Mouse (Mus musculus) forebrain, embryonic 12.5 days (tissue): ENCODE measurements around the gene Slc22a14. TPM values are rescaled to one million over a fixed set of nuclear protein-coding genes. Genes with fewer than 3 reads are reported as not detected.

Source experiments
- ATAC-seq: fragments of 200-750 bp; cut with Nextera tagmentation; 2 replicates; pipeline ENCODE4 v1.8.0; 2017; ENCODE audit warnings: moderate TSS enrichment; ENCODE audit not compliant: low FRiP score
- H3K27ac ChIP-seq: fragments of 300-500 bp; sonication (generic); 2 replicates; pipeline ENCODE4 v1.5.1; 2016; ENCODE audit warnings: mild to moderate bottlenecking
- H3K27me3 ChIP-seq: fragments of 300-500 bp; sonication (generic); 2 replicates; pipeline ENCODE4 v1.6.1; 2016; ENCODE audit warnings: mild to moderate bottlenecking
- H3K36me3 ChIP-seq: fragments of 300-500 bp; sonication (generic); replicated peaks from 2 replicates; pipeline ENCODE4 v1.6.1; 2016; ENCODE audit warnings: mild to moderate bottlenecking
- H3K4me1 ChIP-seq: fragments of 300-500 bp; sonication (generic); 2 replicates; pipeline ENCODE4 v1.6.1; 2016
- H3K4me2 ChIP-seq: fragments of 300-500 bp; sonication (generic); 2 replicates; pipeline ENCODE4 v1.6.1; 2016; ENCODE audit warnings: mild to moderate bottlenecking, moderate library complexity
- H3K4me3 ChIP-seq: fragments of 300-500 bp; sonication (generic); replicated peaks from 2 replicates; pipeline ENCODE4 v1.5.1; 2016; ENCODE audit warnings: mild to moderate bottlenecking
- H3K9ac ChIP-seq: fragments of 300-500 bp; sonication (generic); 2 replicates; pipeline ENCODE4 v1.6.1; 2016; ENCODE audit warnings: mild to moderate bottlenecking
- H3K9me3 ChIP-seq: fragments of 300-500 bp; sonication (generic); 2 replicates; pipeline ENCODE4 v1.6.1; 2016
- WGBS: fragments of 180-500 bp; shearing (Covaris S2); methylation state at CpG from one replicate; pipeline ENCODE4 v1.1.7; 2016; 5-methylcytosine and 5-hydroxymethylcytosine counted together
- polyA plus RNA-seq: library from polyadenylated mRNA; unstranded; fragments of >200 nt; fragmentation: Nextera tagmentation; extraction: Ambion mirVana; gene quantifications from 2 replicates; pipeline ENCODE4 v1.2.1, GENCODE M21; 2016

Gene Slc22a14
- polyA plus RNA-seq, 1 experiment from 2014 or later = not detected

DNA sequence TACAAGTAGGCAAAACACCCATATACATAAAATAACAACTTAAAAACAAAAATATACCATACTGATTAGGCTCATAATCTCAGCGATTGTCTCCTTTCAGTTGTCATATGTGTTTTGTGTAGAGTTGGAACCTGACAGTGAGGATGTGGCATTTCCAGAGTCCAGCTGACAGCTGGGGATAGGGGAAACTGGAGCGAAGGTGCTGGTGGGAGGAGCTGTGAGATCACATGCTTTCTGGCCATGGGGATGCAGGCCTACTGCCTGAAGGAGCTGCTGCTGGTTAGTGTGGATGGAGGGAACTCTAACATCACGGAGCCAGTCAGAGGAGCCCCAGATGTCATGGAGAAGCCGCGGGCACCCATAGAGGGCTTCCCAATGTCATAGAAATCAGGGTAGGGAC lies 159.6 kb downstream of the Slc22a14 start:
- Histone ChIP-seq H3K27me3 (no peaks in the 10 kb centered on the region), H3K27ac (no peak overlapping the region), H3K4me2 (no peak overlapping the region), H3K9me3 (peaks cover 10% of the 10 kb centered on the region; the same call in 1 of the 2 replicates), H3K36me3 (no peaks in the 10 kb centered on the region), H3K9ac (no peak overlapping the region), H3K4me1 (no peaks in the 10 kb centered on the region), H3K4me3 (no peak overlapping the region)
- no peak for ATAC-seq
- WGBS = 91% methylated on average over 5 of the region's 5 CpGs

DNA sequence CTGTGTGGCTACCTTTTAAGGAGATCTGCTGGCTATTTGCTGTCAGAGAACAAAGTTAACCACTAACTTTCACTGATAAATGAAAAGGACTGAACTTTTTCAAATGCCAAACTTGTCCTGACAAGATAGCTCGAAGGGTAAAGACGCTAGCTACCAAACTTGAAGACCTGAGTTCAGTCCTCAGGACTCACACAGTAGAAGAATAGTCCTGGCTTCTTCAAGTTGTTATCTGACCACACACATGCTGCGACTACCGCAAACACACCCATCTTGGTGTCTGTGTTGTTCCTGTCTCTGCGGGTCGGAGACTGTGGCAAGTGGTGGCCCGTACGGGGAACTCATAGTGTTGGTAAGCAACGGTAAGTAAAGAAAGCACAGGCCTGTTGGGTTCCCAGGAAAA lies 161.7 kb downstream of the Slc22a14 start:
- Histone ChIP-seq H3K36me3 (no peaks in the 10 kb centered on the region), H3K4me1 (no peaks in the 10 kb centered on the region), H3K9ac (no peak overlapping the region), H3K9me3 (peaks cover 10% of the 10 kb centered on the region; the same call in 1 of the 2 replicates), H3K27me3 (no peaks in the 10 kb centered on the region), H3K4me3 (no peak overlapping the region), H3K27ac (no peak overlapping the region), H3K4me2 (no peak overlapping the region)
- 97% methylated on average over 9 of the region's 9 CpGs for WGBS
- no peak for ATAC-seq

DNA sequence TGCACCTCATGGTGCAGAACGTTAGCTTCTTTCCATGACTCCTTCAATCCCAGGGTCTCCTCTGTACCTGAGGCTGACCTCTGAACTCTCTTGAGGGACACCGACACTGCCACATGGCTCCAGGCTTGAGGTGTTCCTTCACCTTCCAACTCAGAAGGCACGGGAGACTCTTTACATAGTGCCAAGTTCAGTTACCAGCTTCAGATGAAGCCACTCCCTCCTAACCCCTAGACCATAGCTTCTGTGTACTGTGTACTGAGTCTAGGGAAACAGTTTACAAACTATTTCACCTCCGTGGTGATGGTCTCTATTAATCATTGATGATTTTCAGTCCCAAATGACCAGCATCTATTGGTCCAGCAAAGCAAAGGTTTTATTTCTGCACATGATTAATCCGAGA lies 163.7 kb downstream of the Slc22a14 start:
- no peaks in the 10 kb centered on the region for H3K36me3 ChIP-seq
- H3K4me1 ChIP-seq = no peaks in the 10 kb centered on the region
- WGBS = 84% methylated on average over 5 of the region's 5 CpGs
- H3K27ac ChIP-seq = no peak overlapping the region
- no peak overlapping the region for H3K4me2 ChIP-seq
- peaks cover 10% of the 10 kb centered on the region; the same call in 1 of the 2 replicates for H3K9me3 ChIP-seq
- no peak overlapping the region for H3K4me3 ChIP-seq
- H3K9ac ChIP-seq = no peak overlapping the region
- H3K27me3 ChIP-seq = no peaks in the 10 kb centered on the region
- ATAC-seq = no peak

DNA sequence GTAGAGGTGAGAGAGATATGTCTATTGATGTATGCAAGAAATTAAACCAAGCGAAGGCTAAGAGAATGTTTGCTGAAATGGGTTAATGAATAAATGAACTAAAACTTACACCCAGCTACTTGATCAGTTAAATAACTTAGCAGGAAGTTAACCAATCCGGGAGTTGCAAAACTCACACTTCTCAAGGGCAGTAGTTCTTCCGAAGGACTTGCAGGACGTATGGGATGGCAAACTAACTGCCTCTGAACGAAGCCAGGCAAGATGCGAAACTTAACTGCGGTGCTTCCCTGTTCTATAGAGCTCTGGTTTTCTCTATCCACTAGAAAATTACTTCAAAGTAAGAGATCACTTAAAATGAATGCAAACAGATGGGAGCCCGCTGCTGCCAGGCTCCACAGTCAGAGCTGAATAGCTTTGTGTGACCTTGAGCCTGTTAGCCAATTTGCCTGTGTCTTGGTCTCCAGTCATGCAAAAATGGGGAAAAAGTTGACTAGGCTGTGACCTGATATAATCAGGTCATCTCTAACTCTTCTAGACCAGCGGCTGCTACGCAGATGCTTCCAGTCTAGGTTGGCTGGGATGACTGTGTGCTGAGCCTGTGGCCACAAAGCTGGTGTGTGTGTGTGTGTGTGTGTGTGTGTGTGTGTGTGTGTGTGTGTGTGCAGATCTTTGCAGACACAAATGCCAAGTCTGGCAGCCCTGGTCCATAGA lies 166.0 kb downstream of the Slc22a14 start:
- 84% methylated on average over 10 of the region's 10 CpGs for WGBS
- no peaks in the 10 kb centered on the region for H3K4me1 ChIP-seq
- no peak overlapping the region for H3K4me2 ChIP-seq
- no peak for ATAC-seq
- no peak overlapping the region for H3K27ac ChIP-seq
- no peaks in the 10 kb centered on the region for H3K36me3 ChIP-seq
- H3K4me3 ChIP-seq = no peak overlapping the region
- H3K9me3 ChIP-seq = peaks cover 6% of the 10 kb centered on the region; the same call in 1 of the 2 replicates
- H3K9ac ChIP-seq = no peak overlapping the region
- H3K27me3 ChIP-seq = no peaks in the 10 kb centered on the region

DNA sequence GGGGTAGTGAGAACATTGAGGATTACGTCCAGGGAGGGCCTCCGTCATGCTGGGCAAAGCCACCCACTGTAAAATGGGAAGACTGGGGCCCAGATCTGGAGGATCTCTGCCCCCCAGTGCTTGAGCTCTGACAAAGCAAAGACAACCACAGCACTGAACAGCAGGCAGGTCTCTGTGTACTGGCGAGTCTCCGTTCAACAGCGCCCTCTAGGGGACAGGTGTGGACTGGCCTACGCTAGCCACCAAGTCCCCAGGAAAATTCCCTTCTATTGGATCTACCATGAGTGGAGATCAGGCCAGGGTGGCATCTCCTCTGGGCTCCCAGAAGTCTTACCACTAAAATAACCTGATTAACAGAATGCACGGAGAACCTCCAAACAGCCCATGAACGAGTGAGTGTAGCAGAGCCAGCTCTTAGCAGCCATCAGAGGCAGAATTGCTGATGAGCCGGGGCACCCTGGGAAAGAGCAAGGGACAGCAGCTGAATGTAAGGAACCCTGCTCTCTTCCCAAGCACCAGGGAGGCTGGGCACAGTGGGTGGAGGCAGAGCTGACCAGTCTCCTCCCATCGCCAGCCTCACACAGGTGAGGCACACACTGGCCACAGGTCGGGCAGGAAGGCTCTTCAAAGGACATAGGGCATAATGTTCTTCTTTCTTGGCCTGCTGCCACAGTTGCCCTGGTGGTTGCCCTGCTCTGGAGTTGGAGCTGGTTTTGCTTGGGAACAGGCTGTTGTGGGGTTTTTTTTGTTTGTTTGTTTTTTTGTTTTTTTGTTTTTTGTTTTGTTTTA lies 173.0 kb downstream of the Slc22a14 start:
- H3K4me1 ChIP-seq = no peaks in the 10 kb centered on the region

DNA sequence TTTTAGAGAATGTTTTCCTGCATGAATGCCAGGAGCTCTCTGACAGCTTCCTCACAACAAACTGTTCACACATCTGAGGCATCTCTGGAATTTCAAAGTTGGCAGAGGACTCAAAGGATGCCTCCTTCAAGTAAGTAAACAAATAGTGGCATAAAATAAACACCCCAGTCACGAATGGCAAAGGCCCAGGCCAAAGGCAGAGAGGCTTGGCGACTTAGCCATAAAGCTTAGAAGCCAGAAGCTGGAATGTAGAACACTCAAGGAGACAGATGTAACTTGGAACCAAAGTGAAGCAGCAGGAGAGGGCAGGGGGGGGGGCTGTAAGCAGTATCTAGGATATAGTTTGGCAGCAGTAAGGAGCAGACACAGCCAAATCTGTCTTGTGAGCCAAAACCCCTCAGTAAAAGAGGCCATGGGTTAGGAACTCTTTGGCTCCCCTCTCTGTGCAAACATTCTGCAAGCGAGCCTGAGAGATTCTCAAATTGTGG lies 184.1 kb downstream of the Slc22a14 start:
- no peak overlapping the region for H3K27ac ChIP-seq
- H3K27me3 ChIP-seq = no peaks in the 10 kb centered on the region
- H3K36me3 ChIP-seq = no peaks in the 10 kb centered on the region
- 58% methylated on average over 3 of the region's 3 CpGs for WGBS
- H3K4me1 ChIP-seq = no peaks in the 10 kb centered on the region
- H3K9ac ChIP-seq = no peak overlapping the region
- H3K9me3 ChIP-seq = no peaks in the 10 kb centered on the region
- no peak overlapping the region for H3K4me3 ChIP-seq
- no peak for ATAC-seq
- H3K4me2 ChIP-seq = no peak overlapping the region

More for the DNA sequence above, 173.0 kb downstream of the Slc22a14 start:
- Histone ChIP-seq H3K9me3 (no peaks in the 10 kb centered on the region), H3K9ac (no peak overlapping the region), H3K36me3 (no peaks in the 10 kb centered on the region), H3K4me2 (no peak overlapping the region), H3K27me3 (no peaks in the 10 kb centered on the region), H3K27ac (no peak overlapping the region), H3K4me3 (no peak overlapping the region)
- WGBS = 35% methylated on average over 11 of the region's 11 CpGs
- no peak for ATAC-seq

DNA sequence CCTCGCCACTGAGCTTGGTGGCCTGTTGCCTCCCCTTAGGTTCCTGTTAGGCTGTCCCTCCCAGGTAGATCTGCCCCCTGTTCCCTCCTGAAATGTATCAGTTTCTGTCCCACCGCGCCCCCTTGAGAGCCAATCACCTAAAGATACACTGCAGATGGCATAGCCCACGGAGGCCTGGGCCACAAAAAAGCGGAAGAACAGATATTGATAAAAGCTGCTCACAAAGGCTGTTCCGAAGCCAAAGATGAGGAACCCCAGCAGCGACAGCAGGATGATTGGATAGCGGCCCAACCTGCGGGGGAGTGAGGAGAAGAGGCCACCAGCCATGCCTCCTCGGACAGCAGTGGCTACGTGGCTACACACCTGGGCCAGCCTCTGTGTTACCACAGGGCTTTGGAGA lies 186.1 kb downstream of the Slc22a14 start:
- WGBS = 92% methylated on average over 11 of the region's 11 CpGs
- H3K27ac ChIP-seq = no peak overlapping the region
- no peak overlapping the region for H3K4me2 ChIP-seq
- H3K4me1 ChIP-seq = no peaks in the 10 kb centered on the region
- H3K9ac ChIP-seq = no peak overlapping the region
- ATAC-seq = no peak
- no peaks in the 10 kb centered on the region for H3K36me3 ChIP-seq
- no peaks in the 10 kb centered on the region for H3K9me3 ChIP-seq
- no peaks in the 10 kb centered on the region for H3K27me3 ChIP-seq
- no peak overlapping the region for H3K4me3 ChIP-seq

DNA sequence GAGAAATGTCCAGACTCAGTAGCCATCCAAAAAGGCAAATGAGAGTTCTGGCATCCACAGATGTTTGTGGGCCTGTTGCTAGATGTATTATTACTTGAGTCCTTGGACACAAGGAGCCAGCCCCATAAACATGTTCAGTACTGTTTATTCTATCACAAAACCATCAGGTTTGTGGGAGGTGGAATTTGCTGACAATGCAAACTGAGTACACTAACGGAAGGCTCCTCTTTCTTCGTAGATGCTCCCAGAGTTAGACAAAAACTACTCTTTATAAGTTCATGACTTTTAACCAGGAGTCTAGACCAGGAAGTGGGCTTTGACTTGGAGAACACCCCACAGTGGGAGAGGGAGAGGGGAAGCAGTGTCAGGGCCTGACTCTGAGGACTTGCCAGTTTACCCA lies 197.7 kb downstream of the Slc22a14 start:
- Histone ChIP-seq H3K4me3 (no peak overlapping the region), H3K9ac (no peak overlapping the region), H3K4me1 (no peaks in the 10 kb centered on the region), H3K27me3 (no peaks in the 10 kb centered on the region), H3K9me3 (no peaks in the 10 kb centered on the region), H3K36me3 (no peaks in the 10 kb centered on the region), H3K27ac (no peak overlapping the region), H3K4me2 (no peak overlapping the region)
- WGBS = 97% methylated on average over 2 of the region's 2 CpGs
- no peak for ATAC-seq

DNA sequence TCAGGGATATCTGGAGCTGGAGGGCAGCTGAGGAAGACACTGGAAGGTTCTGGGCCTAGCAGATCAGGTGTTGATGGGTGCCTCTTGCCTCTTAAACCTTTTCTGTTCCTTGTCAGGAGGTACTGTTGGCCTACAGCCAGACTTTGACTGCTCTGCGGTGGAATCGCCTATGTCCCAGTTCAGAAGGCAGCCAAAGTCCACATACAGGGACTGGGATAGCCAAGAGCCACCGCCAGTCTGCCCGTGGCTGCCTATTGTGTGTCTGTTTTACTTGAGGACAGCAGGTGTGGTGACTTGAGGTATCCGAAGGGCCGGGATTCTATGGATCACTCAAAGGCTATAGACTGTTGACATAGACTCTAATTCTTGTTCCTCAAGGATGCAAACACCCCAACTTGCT lies 199.8 kb downstream of the Slc22a14 start:
- H3K4me2 ChIP-seq = no peak overlapping the region
- no peaks in the 10 kb centered on the region for H3K4me1 ChIP-seq
- no peak overlapping the region for H3K27ac ChIP-seq
- WGBS = 93% methylated on average over 6 of the region's 6 CpGs
- H3K9ac ChIP-seq = no peak overlapping the region
- no peak overlapping the region for H3K4me3 ChIP-seq
- no peaks in the 10 kb centered on the region for H3K9me3 ChIP-seq
- no peak for ATAC-seq
- no peaks in the 10 kb centered on the region for H3K36me3 ChIP-seq
- H3K27me3 ChIP-seq = no peaks in the 10 kb centered on the region

DNA sequence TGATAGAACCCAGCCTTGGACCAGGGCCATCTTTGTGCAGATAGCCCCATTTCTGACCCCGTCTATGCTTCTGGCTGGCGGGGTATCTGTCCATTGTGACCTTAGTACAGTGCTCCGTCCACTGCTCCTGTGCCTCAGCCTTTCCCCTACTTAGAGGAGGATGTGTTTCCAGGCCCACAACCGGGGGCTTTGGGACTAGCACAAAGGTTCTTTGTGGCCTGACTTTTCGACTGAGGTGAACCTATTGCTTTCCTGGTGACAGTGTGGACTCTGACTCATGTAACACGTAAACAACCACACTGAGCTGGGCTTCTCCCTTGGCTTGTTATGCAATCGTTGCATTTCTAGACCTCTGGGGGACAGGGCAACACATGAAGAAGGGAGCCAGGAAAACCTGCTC lies 200.6 kb downstream of the Slc22a14 start:
- H3K4me1 ChIP-seq = no peaks in the 10 kb centered on the region
- H3K9ac ChIP-seq = no peak overlapping the region
- H3K9me3 ChIP-seq = no peaks in the 10 kb centered on the region
- no peak overlapping the region for H3K4me3 ChIP-seq
- no peaks in the 10 kb centered on the region for H3K27me3 ChIP-seq
- H3K36me3 ChIP-seq = no peaks in the 10 kb centered on the region
- no peak overlapping the region for H3K27ac ChIP-seq
- WGBS = 93% methylated on average over 7 of the region's 7 CpGs
- ATAC-seq = no peak
- H3K4me2 ChIP-seq = no peak overlapping the region

DNA sequence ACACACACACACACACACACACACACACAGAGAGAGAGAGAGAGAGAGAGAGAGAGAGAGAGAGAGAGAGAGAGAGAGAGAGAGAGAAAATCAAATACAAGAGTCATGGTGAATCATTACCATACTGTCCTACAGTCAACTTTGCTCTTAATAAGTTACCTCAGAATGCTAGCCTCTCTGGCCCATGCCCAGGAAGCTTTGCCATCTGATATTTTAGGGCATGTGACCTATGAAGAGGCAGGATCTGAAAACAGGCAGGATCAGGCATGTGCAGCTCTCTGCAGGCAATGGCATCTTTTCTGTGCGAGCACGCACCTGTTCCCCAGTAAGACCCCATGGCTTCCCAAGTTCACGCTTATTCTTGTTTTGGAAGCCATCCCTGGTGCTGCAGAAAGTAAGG lies 204.7 kb downstream of the Slc22a14 start:
- no peak overlapping the region for H3K4me3 ChIP-seq
- H3K27me3 ChIP-seq = peaks cover 14% of the 10 kb centered on the region
- H3K9ac ChIP-seq = no peak overlapping the region
- no peaks in the 10 kb centered on the region for H3K9me3 ChIP-seq
- no peak for ATAC-seq
- H3K27ac ChIP-seq = no peak overlapping the region
- no peak overlapping the region for H3K4me2 ChIP-seq
- H3K36me3 ChIP-seq = no peaks in the 10 kb centered on the region
- 90% methylated on average over 3 of the region's 3 CpGs for WGBS
- H3K4me1 ChIP-seq = peaks cover 5% of the 10 kb centered on the region; the same call in 1 of the 2 replicates

DNA sequence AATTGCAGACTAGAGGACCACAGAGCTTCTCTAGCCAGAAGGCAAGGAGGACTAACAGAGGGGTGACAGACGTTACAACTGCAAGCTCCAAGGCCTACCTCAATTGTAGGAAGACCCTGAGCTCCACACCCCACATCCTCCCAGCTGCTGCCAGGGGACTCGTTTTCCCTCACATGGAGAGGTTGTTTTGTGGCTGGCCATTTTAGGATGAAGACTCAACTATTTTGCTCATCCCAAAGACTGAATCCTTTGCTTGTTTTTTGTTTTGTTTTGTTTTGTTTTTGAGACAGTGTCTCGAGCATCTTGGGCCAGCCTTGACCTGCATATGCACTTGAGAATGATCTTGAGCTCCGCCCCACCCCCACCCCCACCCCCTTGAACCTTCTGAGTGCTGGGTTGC lies 206.5 kb downstream of the Slc22a14 start, which contains the start of gene Gm47289:
Gm47289 (plus strand) TSS at position 301 of the 400 bp plus-strand sequence.
- WGBS = 63% methylated on average over 4 of the region's 4 CpGs
- Histone ChIP-seq H3K36me3 (no peaks in the 10 kb centered on the region), H3K4me1 (peaks cover 5% of the 10 kb centered on the region; the same call in 1 of the 2 replicates), H3K9me3 (no peaks in the 10 kb centered on the region), H3K27me3 (peaks cover 29% of the 10 kb centered on the region), H3K4me2 (no peak within 1 kb of the TSS), H3K4me3 (no peak within 1 kb of the TSS), H3K27ac (no peak within 1 kb of the TSS), H3K9ac (no peak within 1 kb of the TSS)
- ATAC-seq = no peak
